Mouse (Mus musculus) embryonic fibroblast, embryonic 13.5 days (primary cell): ENCODE results near the gene Efna1.

Experiments
- CTCF ChIP-seq: IDR thresholded peaks from 2 replicates; pipeline ENCODE4 v1.5.1; 2011; ENCODE audit warnings: mild to moderate bottlenecking, control low read depth, low read length, moderate library complexity, borderline replicate concordance; ENCODE audit not compliant: insufficient read depth
- POLR2A ChIP-seq: IDR thresholded peaks from 2 replicates; pipeline ENCODE4 v1.6.1; 2011; ENCODE audit warnings: low read depth, mild to moderate bottlenecking, control low read depth, low read length, moderate library complexity

- TF ChIP-seq CTCF (no peak), POLR2A (no peak)
Measured at GRCm38 (mm10) chr3:89268916-89269315, 12.0 kb downstream of the Efna1 start.
